Mouse (Mus musculus) intestine, embryonic 14.5 days (tissue): ENCODE results near the gene Abl1. TPM values are rescaled to one million over a fixed set of nuclear protein-coding genes. Genes with fewer than 3 reads are reported as not detected.

Source experiments
- ATAC-seq: fragments of 200-750 bp; cut with Nextera tagmentation; replicated peaks from 2 replicates; pipeline ENCODE4 v1.8.0; 2017; ENCODE audit warnings: low read depth, moderate number of reproducible peaks, moderate TSS enrichment, moderate library complexity; ENCODE audit not compliant: low FRiP score, low TSS enrichment
- DNase-seq: peaks from one replicate; pipeline ENCODE4 v3.0.0-alpha.2; 2018; ENCODE audit warnings: low spot score
- H3K27ac ChIP-seq: fragments of 300-500 bp; sonication (generic); 2 replicates; pipeline ENCODE4 v1.5.1; 2014; ENCODE audit warnings: low read depth, mild to moderate bottlenecking, control low read depth
- H3K27me3 ChIP-seq: fragments of 300-500 bp; sonication (generic); replicated peaks from 2 replicates; pipeline ENCODE4 v1.6.1; 2014; ENCODE audit warnings: low read length, control low read depth; ENCODE audit not compliant: control insufficient read depth, insufficient read depth
- H3K36me3 ChIP-seq: fragments of 300-500 bp; sonication (generic); 2 replicates; pipeline ENCODE4 v1.6.1; 2014; ENCODE audit warnings: low read length, control low read depth; ENCODE audit not compliant: control insufficient read depth, insufficient read depth
- H3K4me1 ChIP-seq: fragments of 300-500 bp; sonication (generic); replicated peaks from 2 replicates; pipeline ENCODE4 v1.6.1; 2014; ENCODE audit warnings: low read length, control low read depth, mixed read lengths; ENCODE audit not compliant: control insufficient read depth, insufficient read depth
- H3K4me2 ChIP-seq: fragments of 300-500 bp; sonication (generic); 2 replicates; pipeline ENCODE4 v1.6.1; 2014; ENCODE audit warnings: low read length
- H3K4me3 ChIP-seq: fragments of 300-500 bp; sonication (generic); 2 replicates; pipeline ENCODE4 v1.5.1; 2014; ENCODE audit warnings: low read depth, low read length, control low read depth, mixed read lengths
- H3K9ac ChIP-seq: fragments of 300-500 bp; sonication (generic); 2 replicates; pipeline ENCODE4 v1.6.1; 2014; ENCODE audit warnings: mild to moderate bottlenecking, low read length
- H3K9me3 ChIP-seq: fragments of 300-500 bp; sonication (generic); 2 replicates; pipeline ENCODE4 v1.6.1; 2016; ENCODE audit warnings: low read length, control low read depth; ENCODE audit not compliant: control insufficient read depth
- WGBS: fragments of 180-500 bp; shearing (Covaris S2); extraction: QIAGEN DNeasy Blood & Tissue Kit; methylation state at CpG from one replicate; pipeline ENCODE4 v1.1.7; 2014; 5-methylcytosine and 5-hydroxymethylcytosine counted together
- polyA plus RNA-seq: library from polyadenylated mRNA; unstranded; fragments of >200 nt; fragmentation: Nextera tagmentation; extraction: Ambion mirVana; gene quantifications from 2 replicates; pipeline ENCODE4 v1.2.1, GENCODE M21; 2014

Abl1 gene
- polyA plus RNA-seq, 1 experiment from 2014 or later, result 48.1 TPM

- H3K9ac ChIP-seq, result peak overlapping the region; percentile 25
- ATAC-seq (peak; percentile 67), DNase-seq (peak; percentile 71)
- H3K4me1 ChIP-seq, result no peaks in the 10 kb centered on the region
- under 1% methylated on average over 107 of the region's 109 CpGs for WGBS
- H3K27me3 ChIP-seq, result peaks cover 81% of the 10 kb centered on the region
- peak overlapping the region; percentile 56 for H3K4me3 ChIP-seq
- H3K4me2 ChIP-seq, result peak overlapping the region; percentile 99
- no peak overlapping the region for H3K27ac ChIP-seq
- H3K36me3 ChIP-seq, result no peaks in the 10 kb centered on the region
- no peaks in the 10 kb centered on the region for H3K9me3 ChIP-seq
These were observed 34.0 kb upstream of the Abl1 start for GRCm38 (mm10) chr2:31653971-31654853.

- no peak for ATAC-seq
- Histone ChIP-seq H3K4me3 (peak overlapping the region; percentile 56), H3K9ac (no peak overlapping the region), H3K9me3 (no peaks in the 10 kb centered on the region), H3K4me2 (peak overlapping the region; percentile 99), H3K36me3 (no peaks in the 10 kb centered on the region), H3K27ac (no peak overlapping the region), H3K27me3 (peaks cover 73% of the 10 kb centered on the region), H3K4me1 (no peaks in the 10 kb centered on the region)
- peak; percentile 70 for DNase-seq
- 3% methylated on average over 22 of the region's 22 CpGs for WGBS
These were observed 33.2 kb upstream of the Abl1 start for GRCm38 (mm10) chr2:31654854-31655559.

DNA sequence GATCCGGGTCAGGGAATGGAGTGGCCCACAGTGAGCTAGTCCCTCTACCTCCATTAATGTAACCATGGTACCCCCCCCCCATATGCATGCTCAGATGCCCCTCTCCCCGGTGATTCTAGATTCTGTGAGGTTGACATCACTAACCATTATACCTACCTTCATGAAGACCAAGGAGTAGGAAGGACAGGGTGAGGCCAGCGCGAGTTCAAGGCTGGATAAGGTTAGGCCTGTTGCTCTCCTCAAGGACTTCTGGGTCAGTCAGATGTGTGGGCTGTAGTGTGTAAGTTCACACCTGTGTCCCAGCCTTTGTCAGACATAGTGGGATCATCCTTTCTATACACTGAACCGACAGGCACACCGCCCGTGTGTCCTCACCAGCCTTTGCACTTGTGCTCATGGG is 31.8 kb upstream of the Abl1 start:
- H3K4me2 ChIP-seq, result no peak overlapping the region
- no peaks in the 10 kb centered on the region for H3K9me3 ChIP-seq
- H3K27ac ChIP-seq, result no peak overlapping the region
- 85% methylated on average over 7 of the region's 7 CpGs for WGBS
- no peak overlapping the region for H3K4me3 ChIP-seq
- no peak for DNase-seq
- H3K27me3 ChIP-seq, result peaks cover 59% of the 10 kb centered on the region
- no peaks in the 10 kb centered on the region for H3K4me1 ChIP-seq
- H3K36me3 ChIP-seq, result no peaks in the 10 kb centered on the region
- ATAC-seq, result no peak
- H3K9ac ChIP-seq, result no peak overlapping the region

DNA sequence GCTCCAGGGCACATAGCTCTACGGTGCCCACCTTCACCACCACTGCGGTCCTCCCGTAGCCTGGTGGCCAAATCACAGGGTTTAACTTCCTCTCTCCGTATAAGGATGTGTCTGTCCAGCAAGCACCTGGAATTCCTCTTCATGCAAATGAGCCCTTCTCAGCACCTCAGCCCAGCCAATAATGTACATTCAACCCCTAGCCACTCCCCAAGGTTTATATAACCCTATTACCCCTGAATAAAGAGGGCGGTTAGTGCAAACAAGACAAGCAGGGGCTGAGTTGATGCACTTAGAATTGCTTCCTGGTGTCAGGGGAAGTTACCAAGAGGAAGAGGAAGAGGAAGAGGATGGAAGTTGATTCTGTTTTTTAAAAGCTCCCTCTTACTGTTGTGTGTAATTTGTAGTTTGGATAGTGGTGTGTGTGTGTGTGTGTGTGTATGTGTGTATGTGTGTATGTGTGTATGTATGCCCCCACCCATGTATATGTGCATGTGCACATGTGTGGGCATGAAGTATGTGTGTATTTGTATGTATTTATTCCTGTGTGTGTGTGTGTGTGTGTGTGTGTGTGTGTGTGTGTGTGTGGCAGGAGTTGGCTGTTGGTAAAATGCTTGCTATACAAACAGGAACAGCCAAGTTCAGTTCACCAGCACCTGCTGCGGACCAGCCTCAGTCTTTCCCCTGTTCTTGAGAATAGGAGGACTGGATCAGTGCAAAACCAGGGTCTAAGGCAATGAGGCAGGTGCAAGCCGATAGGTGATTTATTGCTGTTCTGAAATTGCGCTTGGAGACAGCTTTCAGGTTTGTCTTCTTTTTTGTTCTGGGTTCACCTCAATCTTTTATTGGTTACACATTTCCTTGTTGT is 25.0 kb upstream of the Abl1 start:
- H3K27ac ChIP-seq, result 0 out of 2 replicates have a peak overlapping the region, but pooled peaks have one; percentile 5
- no peaks in the 10 kb centered on the region for H3K4me1 ChIP-seq
- H3K27me3 ChIP-seq, result no peaks in the 10 kb centered on the region
- WGBS, result 48% methylated on average over 8 of the region's 8 CpGs
- no peak overlapping the region for H3K9ac ChIP-seq
- ATAC-seq (peak; percentile 66), DNase-seq (no peak)
- no peaks in the 10 kb centered on the region for H3K36me3 ChIP-seq
- H3K4me3 ChIP-seq, result no peak overlapping the region
- 0 out of 2 replicates have a peak overlapping the region, but pooled peaks have one; percentile 7 for H3K4me2 ChIP-seq
- H3K9me3 ChIP-seq, result no peaks in the 10 kb centered on the region

GRCm38 (mm10) chr2:31663804-31664180 is 24.4 kb upstream of the Abl1 start:
- DNase-seq, result no peak
- H3K36me3 ChIP-seq, result no peaks in the 10 kb centered on the region
- no peak overlapping the region for H3K4me2 ChIP-seq
- no peaks in the 10 kb centered on the region for H3K9me3 ChIP-seq
- WGBS, result 74% methylated on average over 1 of the region's 1 CpGs
- no peak overlapping the region for H3K27ac ChIP-seq
- ATAC-seq, result no peak
- H3K27me3 ChIP-seq, result no peaks in the 10 kb centered on the region
- no peak overlapping the region for H3K9ac ChIP-seq
- H3K4me1 ChIP-seq, result no peaks in the 10 kb centered on the region
- no peak overlapping the region for H3K4me3 ChIP-seq

DNA sequence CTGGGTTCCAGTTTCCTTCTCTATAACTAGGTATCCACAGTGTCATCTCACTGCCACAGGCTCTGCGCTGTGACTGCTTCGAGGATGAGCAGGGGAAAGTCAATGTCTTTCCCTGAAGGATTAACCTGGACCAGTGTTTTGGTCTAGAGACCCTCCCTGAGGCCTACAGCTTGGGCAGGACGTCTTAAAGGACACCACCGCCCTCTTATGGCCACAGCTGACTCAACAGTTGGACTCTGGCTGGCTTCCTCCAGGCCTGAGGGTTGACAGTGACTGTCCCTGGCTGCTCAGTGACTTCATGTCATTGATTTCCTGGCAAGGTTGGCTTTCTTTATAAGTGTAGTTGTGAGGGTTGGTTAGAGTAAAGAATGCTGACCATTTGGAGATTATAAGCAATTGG is 20.8 kb upstream of the Abl1 start:
- H3K27me3 ChIP-seq, result no peaks in the 10 kb centered on the region
- DNase-seq (peak; percentile 64), ATAC-seq (no peak)
- H3K4me3 ChIP-seq, result no peak overlapping the region
- no peak overlapping the region for H3K27ac ChIP-seq
- H3K4me1 ChIP-seq, result 0 out of 2 replicates have a peak, but pooled peaks cover 3% of the 10 kb centered on the region
- H3K9me3 ChIP-seq, result no peaks in the 10 kb centered on the region
- 26% methylated on average over 4 of the region's 4 CpGs for WGBS
- no peak overlapping the region for H3K9ac ChIP-seq
- no peak overlapping the region for H3K4me2 ChIP-seq
- no peaks in the 10 kb centered on the region for H3K36me3 ChIP-seq

- Histone ChIP-seq H3K36me3 (peaks cover 32% of the 10 kb centered on the region), H3K9ac (peak within 1 kb of the TSS; percentile 49), H3K4me1 (0 out of 2 replicates have a peak, but pooled peaks cover 3% of the 10 kb centered on the region), H3K4me3 (peak within 1 kb of the TSS; percentile 56), H3K4me2 (peak within 1 kb of the TSS; percentile 96), H3K27ac (peak within 1 kb of the TSS; percentile 51; the same call in 1 of the 2 replicates), H3K27me3 (no peaks in the 10 kb centered on the region), H3K9me3 (no peaks in the 10 kb centered on the region)
- ATAC-seq, result peak; percentile 97
- under 1% methylated on average over 27 of the region's 27 CpGs for WGBS
- DNase-seq, result peak; percentile 90
These were observed 17.6 kb upstream of the Abl1 start, which contains the start of gene Exosc2 for GRCm38 (mm10) chr2:31670551-31671035. TSS of gene Exosc2 (plus strand) at chr2:31670715.

DNA sequence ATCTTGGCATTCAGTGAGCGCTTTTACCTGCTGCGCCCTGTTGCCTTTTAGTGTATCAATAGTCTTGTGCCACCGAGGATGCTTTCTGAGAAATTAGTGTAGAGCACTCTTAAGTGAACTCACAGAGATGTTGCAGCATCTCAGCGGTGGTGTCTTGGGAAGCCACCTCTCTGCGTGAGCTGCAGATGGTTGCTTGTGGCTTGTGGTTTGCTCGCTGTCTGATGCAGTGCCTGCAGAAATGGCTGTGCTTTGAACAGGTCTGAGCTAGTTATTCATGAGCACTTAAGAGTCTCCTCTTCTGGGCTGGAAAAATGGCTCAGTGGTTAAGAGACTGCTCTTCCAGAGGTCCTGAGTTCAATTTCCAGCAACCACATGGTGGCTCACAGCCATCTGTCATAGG is 9.5 kb upstream of the Abl1 start:
- Histone ChIP-seq H3K4me1 (no peaks in the 10 kb centered on the region), H3K27ac (no peak overlapping the region), H3K9me3 (no peaks in the 10 kb centered on the region), H3K27me3 (no peaks in the 10 kb centered on the region), H3K36me3 (peaks cover 72% of the 10 kb centered on the region), H3K4me3 (no peak overlapping the region), H3K4me2 (no peak overlapping the region), H3K9ac (no peak overlapping the region)
- 95% methylated on average over 6 of the region's 6 CpGs for WGBS
- DNase-seq (no peak), ATAC-seq (no peak)
